Mouse (Mus musculus) embryonic facial prominence, embryonic 15.5 days (tissue): ENCODE measurements at regions not wholly inside any gene's neighbourhood (a gene's known extent, or its start where the extent isn't known, plus 50 kb on each side); places are given as distances from the start of the nearest gene placed in this dataset.

ENCODE experiments used
- ATAC-seq: fragments of 200-750 bp; cut with Nextera tagmentation; 2 replicates; pipeline ENCODE4 v1.8.0; 2017; ENCODE audit warnings: low read depth, moderate TSS enrichment; ENCODE audit not compliant: insufficient number of reproducible peaks, low FRiP score, low TSS enrichment
- H3K27ac ChIP-seq: fragments of 300-500 bp; sonication (generic); replicated peaks from 2 replicates; pipeline ENCODE4 v1.5.1; 2015; ENCODE audit warnings: mild to moderate bottlenecking, inconsistent platforms
- H3K27me3 ChIP-seq: fragments of 300-500 bp; sonication (generic); 2 replicates; pipeline ENCODE4 v1.6.1; 2015; ENCODE audit warnings: inconsistent platforms
- H3K36me3 ChIP-seq: fragments of 300-500 bp; sonication (generic); 2 replicates; pipeline ENCODE4 v1.6.1; 2015; ENCODE audit warnings: mild to moderate bottlenecking, inconsistent platforms
- H3K4me1 ChIP-seq: fragments of 300-500 bp; sonication (generic); 2 replicates; pipeline ENCODE4 v1.6.1; 2015; ENCODE audit warnings: inconsistent platforms
- H3K4me2 ChIP-seq: fragments of 300-500 bp; sonication (generic); replicated peaks from 2 replicates; pipeline ENCODE4 v1.6.1; 2015; ENCODE audit warnings: mild to moderate bottlenecking, inconsistent platforms
- H3K4me3 ChIP-seq: fragments of 300-500 bp; sonication (generic); replicated peaks from 2 replicates; pipeline ENCODE4 v1.5.1; 2015; ENCODE audit warnings: mild to moderate bottlenecking, inconsistent platforms
- H3K9ac ChIP-seq: fragments of 300-500 bp; sonication (generic); 2 replicates; pipeline ENCODE4 v1.6.1; 2015; ENCODE audit warnings: inconsistent platforms
- H3K9me3 ChIP-seq: fragments of 300-500 bp; sonication (generic); replicated peaks from 2 replicates; pipeline ENCODE4 v1.6.1; 2016; ENCODE audit warnings: inconsistent platforms
- WGBS: fragments of 180-500 bp; shearing (Covaris S2); methylation state at CpG from one replicate; pipeline ENCODE4 v1.1.7; 2015; 5-methylcytosine and 5-hydroxymethylcytosine counted together

GRCm38 (mm10) chr15:25019352-25019941, 394.1 kb downstream of the Basp1 start:
- Histone ChIP-seq H3K36me3 (no peaks in the 10 kb centered on the region), H3K4me1 (no peaks in the 10 kb centered on the region), H3K27ac (no peak overlapping the region), H3K27me3 (no peaks in the 10 kb centered on the region), H3K9ac (no peak overlapping the region), H3K4me3 (no peak overlapping the region), H3K4me2 (no peak overlapping the region), H3K9me3 (no peaks in the 10 kb centered on the region)
- WGBS, result 80% methylated on average over 12 of the region's 12 CpGs
- no peak for ATAC-seq

GRCm38 (mm10) chr15:25018937-25019336, 394.6 kb downstream of the Basp1 start:
- Histone ChIP-seq H3K36me3 (no peaks in the 10 kb centered on the region), H3K9me3 (no peaks in the 10 kb centered on the region), H3K9ac (no peak overlapping the region), H3K4me1 (no peaks in the 10 kb centered on the region), H3K4me2 (no peak overlapping the region), H3K27me3 (no peaks in the 10 kb centered on the region), H3K27ac (no peak overlapping the region), H3K4me3 (no peak overlapping the region)
- 80% methylated on average over 3 of the region's 3 CpGs for WGBS
- ATAC-seq, result no peak

- no peak overlapping the region for H3K4me3 ChIP-seq
- H3K27me3 ChIP-seq, result no peaks in the 10 kb centered on the region
- H3K4me2 ChIP-seq, result no peak overlapping the region
- ATAC-seq, result no peak
- no peak overlapping the region for H3K9ac ChIP-seq
- H3K4me1 ChIP-seq, result no peaks in the 10 kb centered on the region
- WGBS, result 85% methylated on average over 2 of the region's 2 CpGs
- no peaks in the 10 kb centered on the region for H3K36me3 ChIP-seq
- H3K9me3 ChIP-seq, result no peaks in the 10 kb centered on the region
- no peak overlapping the region for H3K27ac ChIP-seq
These were observed 405.8 kb downstream of the Basp1 start for GRCm38 (mm10) chr15:25007720-25008119.

GRCm38 (mm10) chr15:25000171-25000570, 413.4 kb downstream of the Basp1 start:
- Histone ChIP-seq H3K9me3 (no peaks in the 10 kb centered on the region), H3K36me3 (no peaks in the 10 kb centered on the region), H3K27me3 (no peaks in the 10 kb centered on the region), H3K4me2 (no peak overlapping the region), H3K27ac (no peak overlapping the region), H3K4me1 (no peaks in the 10 kb centered on the region), H3K9ac (no peak overlapping the region), H3K4me3 (no peak overlapping the region)
- ATAC-seq, result 0 out of 2 replicates have a peak, but pooled peaks have one; percentile 24
- 77% methylated on average over 3 of the region's 3 CpGs for WGBS

- no peak for ATAC-seq
- no peaks in the 10 kb centered on the region for H3K4me1 ChIP-seq
- no peak overlapping the region for H3K9ac ChIP-seq
- H3K4me2 ChIP-seq, result no peak overlapping the region
- H3K27ac ChIP-seq, result no peak overlapping the region
- H3K9me3 ChIP-seq, result no peaks in the 10 kb centered on the region
- 72% methylated on average over 2 of the region's 2 CpGs for WGBS
- no peaks in the 10 kb centered on the region for H3K36me3 ChIP-seq
- H3K4me3 ChIP-seq, result no peak overlapping the region
- no peaks in the 10 kb centered on the region for H3K27me3 ChIP-seq
These were observed 420.3 kb downstream of the Basp1 start for GRCm38 (mm10) chr15:24993325-24993673.

- Histone ChIP-seq H3K9ac (no peak overlapping the region), H3K36me3 (no peaks in the 10 kb centered on the region), H3K27ac (no peak overlapping the region), H3K9me3 (no peaks in the 10 kb centered on the region), H3K4me1 (no peaks in the 10 kb centered on the region), H3K27me3 (no peaks in the 10 kb centered on the region), H3K4me3 (no peak overlapping the region), H3K4me2 (no peak overlapping the region)
- ATAC-seq, result no peak
- WGBS, result 84% methylated on average over 14 of the region's 14 CpGs
These were observed 420.8 kb downstream of the Basp1 start for GRCm38 (mm10) chr15:24992665-24993324.

- Histone ChIP-seq H3K4me3 (no peak overlapping the region), H3K9me3 (no peaks in the 10 kb centered on the region), H3K36me3 (no peaks in the 10 kb centered on the region), H3K27ac (no peak overlapping the region), H3K27me3 (no peaks in the 10 kb centered on the region), H3K9ac (no peak overlapping the region), H3K4me2 (no peak overlapping the region), H3K4me1 (no peaks in the 10 kb centered on the region)
- ATAC-seq, result no peak
- WGBS, result 64% methylated on average over 5 of the region's 5 CpGs
These were observed 423.3 kb downstream of the Basp1 start for GRCm38 (mm10) chr15:24990082-24990786.

GRCm38 (mm10) chr15:24980841-24981240, 432.7 kb downstream of the Basp1 start:
- no peaks in the 10 kb centered on the region for H3K4me1 ChIP-seq
- WGBS, result 31% methylated on average over 4 of the region's 4 CpGs
- ATAC-seq, result no peak
- H3K9me3 ChIP-seq, result no peaks in the 10 kb centered on the region
- no peak overlapping the region for H3K4me2 ChIP-seq
- H3K27ac ChIP-seq, result no peak overlapping the region
- no peaks in the 10 kb centered on the region for H3K36me3 ChIP-seq
- no peaks in the 10 kb centered on the region for H3K27me3 ChIP-seq
- H3K9ac ChIP-seq, result no peak overlapping the region
- H3K4me3 ChIP-seq, result no peak overlapping the region

GRCm38 (mm10) chr15:24972020-24972419, 441.5 kb downstream of the Basp1 start:
- no peak for ATAC-seq
- H3K4me2 ChIP-seq, result no peak overlapping the region
- 25% methylated on average over 5 of the region's 5 CpGs for WGBS

GRCm38 (mm10) chr15:24969391-24969812, 444.2 kb downstream of the Basp1 start:
- Histone ChIP-seq H3K4me3 (no peak overlapping the region), H3K27me3 (no peaks in the 10 kb centered on the region), H3K9ac (no peak overlapping the region), H3K4me1 (no peaks in the 10 kb centered on the region), H3K9me3 (no peaks in the 10 kb centered on the region), H3K36me3 (no peaks in the 10 kb centered on the region), H3K27ac (no peak overlapping the region), H3K4me2 (no peak overlapping the region)
- no peak for ATAC-seq
- 30% methylated on average over 2 of the region's 2 CpGs for WGBS

More at GRCm38 (mm10) chr15:24972020-24972419, 441.5 kb downstream of the Basp1 start:
- no peaks in the 10 kb centered on the region for H3K4me1 ChIP-seq
- no peaks in the 10 kb centered on the region for H3K36me3 ChIP-seq
- H3K27me3 ChIP-seq, result no peaks in the 10 kb centered on the region
- no peak overlapping the region for H3K9ac ChIP-seq
- H3K9me3 ChIP-seq, result no peaks in the 10 kb centered on the region
- no peak overlapping the region for H3K27ac ChIP-seq
- H3K4me3 ChIP-seq, result no peak overlapping the region

GRCm38 (mm10) chr15:24968636-24969317, 444.8 kb downstream of the Basp1 start:
- no peaks in the 10 kb centered on the region for H3K4me1 ChIP-seq
- H3K27ac ChIP-seq, result no peak overlapping the region
- no peak overlapping the region for H3K4me2 ChIP-seq
- H3K36me3 ChIP-seq, result no peaks in the 10 kb centered on the region
- no peak overlapping the region for H3K9ac ChIP-seq
- no peaks in the 10 kb centered on the region for H3K9me3 ChIP-seq
- H3K4me3 ChIP-seq, result no peak overlapping the region
- 85% methylated on average over 7 of the region's 7 CpGs for WGBS
- no peak for ATAC-seq
- H3K27me3 ChIP-seq, result no peaks in the 10 kb centered on the region
